Mouse (Mus musculus) G1E (cell line): Measurements from ENCODE around the gene Fxyd3. TPM values are rescaled to one million over a fixed set of nuclear protein-coding genes. Genes with fewer than 3 reads are reported as not detected.
A peak's percentile ranks its signal among the peaks of the same experiment; 100 is the strongest.

ENCODE experiments used
- ATAC-seq: 2 replicates; pipeline ENCODE4 v1.8.0; 2016; ENCODE audit warnings: mild to moderate bottlenecking; ENCODE audit not compliant: insufficient number of reproducible peaks, poor library complexity, low FRiP score, severe bottlenecking; ENCODE audit errors: extremely low read depth
- DNase-seq: peaks from one replicate; pipeline ENCODE4 v3.0.0; 2012; ENCODE audit warnings: low spot score
- H3K27me3 ChIP-seq: 2 replicates; pipeline ENCODE4 v1.6.1; 2012; ENCODE audit warnings: mild to moderate bottlenecking, low read length, inconsistent platforms; ENCODE audit not compliant: insufficient read depth
- H3K36me3 ChIP-seq: replicated peaks from 2 replicates; pipeline ENCODE3; 2012; ENCODE audit warnings: mild to moderate bottlenecking, inconsistent platforms
- H3K4me1 ChIP-seq: 2 replicates; pipeline ENCODE4 v1.6.1; 2012; ENCODE audit warnings: low read depth, low read length, inconsistent platforms, mixed read lengths; ENCODE audit not compliant: insufficient read depth
- H3K4me3 ChIP-seq: 2 replicates; pipeline ENCODE4 v1.5.1; 2012; ENCODE audit warnings: low read depth, mild to moderate bottlenecking, inconsistent platforms, low read length, moderate library complexity, mixed read lengths
- H3K9me3 ChIP-seq: replicated peaks from 2 replicates; pipeline ENCODE4 v1.6.1; 2012; ENCODE audit warnings: inconsistent platforms
- CTCF ChIP-seq: IDR thresholded peaks from 2 replicates; pipeline ENCODE4 v1.5.1; 2012; ENCODE audit warnings: low read depth, low read length, inconsistent platforms, mixed read lengths
- GATA1 ChIP-seq: IDR thresholded peaks from 2 replicates; pipeline ENCODE4 v1.6.1; 2012; ENCODE audit warnings: borderline replicate concordance, low read length, inconsistent platforms, mixed read lengths
- GATA2 ChIP-seq: IDR thresholded peaks from 2 replicates; pipeline ENCODE4 v1.6.1; 2012; ENCODE audit warnings: low read depth, low read length, inconsistent platforms, borderline replicate concordance
- POLR2AphosphoS5 ChIP-seq: IDR thresholded peaks from 2 replicates; pipeline ENCODE4 v1.6.1; 2012; ENCODE audit warnings: low read depth, low read length, inconsistent platforms; ENCODE audit not compliant: insufficient replicate concordance
- TAL1 ChIP-seq: conservative IDR thresholded peaks from 2 replicates; pipeline ENCODE4 v1.6.1; 2012; ENCODE audit warnings: low read depth, low read length, inconsistent platforms, mixed read lengths
- polyA plus RNA-seq: library from polyadenylated mRNA; stranded (reverse); fragments of >175 nt; gene quantifications from 2 replicates; pipeline ENCODE4 v1.2.3, GENCODE M21; 2012
- total RNA-seq, 2 experiments: library from RNA; stranded (forward) in 1 of 2; stranded (reverse) in 1 of 2; fragments of 200-1000 nt in 1 of 2; fragments of >200 nt in 1 of 2; fragmentation: Nextera tagmentation in 1 of 2; gene quantifications; 2 replicates each; pipeline ENCODE4 v1.2.3; 2014 to 2017

Fxyd3 gene
- total and polyA plus RNA-seq, 3 experiments: 0.16 TPM; not detected in 2

DNA sequence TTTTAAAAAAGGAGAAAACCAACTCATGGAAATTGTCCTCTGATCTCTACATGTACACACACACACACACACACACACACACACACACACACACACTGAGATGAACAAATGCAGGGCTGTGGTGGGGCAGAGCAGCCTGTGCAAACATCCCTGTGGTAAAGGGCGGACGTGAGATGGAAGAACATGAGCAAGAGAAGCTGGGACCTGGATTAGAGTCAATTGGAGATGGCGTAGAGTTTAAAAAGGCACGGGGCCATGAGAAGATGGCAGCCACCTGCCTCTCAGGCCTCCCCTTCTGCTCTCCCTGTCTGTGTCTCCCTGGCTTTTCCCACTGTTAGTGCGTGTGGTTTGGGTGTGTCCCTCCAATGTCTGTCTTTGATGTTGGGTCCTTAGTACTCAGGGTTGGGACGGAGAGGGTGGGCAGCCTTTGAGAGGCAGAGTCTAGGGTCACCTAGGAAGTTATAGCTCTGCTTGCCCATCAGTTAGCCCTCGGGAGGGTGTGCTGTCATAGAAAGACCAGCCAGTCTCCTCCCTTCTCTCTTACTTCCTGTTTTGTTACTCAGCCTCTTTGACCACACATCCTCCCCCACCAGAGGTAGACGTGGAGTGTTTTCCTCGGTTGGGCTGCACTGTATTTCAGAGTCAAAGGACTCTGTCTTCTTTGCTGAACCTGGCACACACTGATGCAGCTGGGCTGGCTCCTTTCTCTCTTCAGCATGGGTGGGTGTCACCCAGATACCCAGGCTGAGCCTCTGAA lies 42.9 kb downstream of the Fxyd3 start:
- Histone ChIP-seq H3K9me3 (no peaks in the 10 kb centered on the region), H3K4me3 (no peak overlapping the region), H3K27me3 (no peaks in the 10 kb centered on the region), H3K4me1 (no peaks in the 10 kb centered on the region), H3K36me3 (no peaks in the 10 kb centered on the region)
- ATAC-seq (no peak), DNase-seq (peak; percentile 14)
- TF ChIP-seq GATA2 (no peak), CTCF (no peak), TAL1 (no peak), POLR2AphosphoS5 (no peak)

DNA sequence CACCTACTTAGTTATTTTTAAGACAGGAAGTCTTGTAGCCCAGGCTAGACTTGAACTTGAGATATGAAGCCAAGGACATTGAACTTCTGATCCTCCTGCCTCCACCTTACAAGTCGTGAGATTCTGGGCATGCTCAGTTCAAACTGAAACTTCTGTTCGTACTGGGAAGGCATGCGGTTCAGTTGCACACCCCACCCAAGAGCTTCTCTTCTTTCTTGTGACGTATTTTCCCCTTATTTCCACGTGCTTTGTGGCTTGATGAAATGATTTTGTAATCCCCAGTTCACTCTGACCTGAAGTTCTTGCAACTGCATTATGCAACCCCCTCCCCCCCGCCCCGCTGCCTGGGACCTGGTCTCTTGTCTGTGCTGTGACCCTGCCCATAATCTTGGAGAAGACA lies 44.8 kb downstream of the Fxyd3 start:
- H3K4me1 ChIP-seq: no peaks in the 10 kb centered on the region
- H3K9me3 ChIP-seq: no peaks in the 10 kb centered on the region
- no peaks in the 10 kb centered on the region for H3K27me3 ChIP-seq
- ATAC-seq (no peak), DNase-seq (no peak)
- TF ChIP-seq CTCF: no peak
- no peak for TF ChIP-seq GATA2
- H3K4me3 ChIP-seq: no peak overlapping the region
- no peaks in the 10 kb centered on the region for H3K36me3 ChIP-seq

DNA sequence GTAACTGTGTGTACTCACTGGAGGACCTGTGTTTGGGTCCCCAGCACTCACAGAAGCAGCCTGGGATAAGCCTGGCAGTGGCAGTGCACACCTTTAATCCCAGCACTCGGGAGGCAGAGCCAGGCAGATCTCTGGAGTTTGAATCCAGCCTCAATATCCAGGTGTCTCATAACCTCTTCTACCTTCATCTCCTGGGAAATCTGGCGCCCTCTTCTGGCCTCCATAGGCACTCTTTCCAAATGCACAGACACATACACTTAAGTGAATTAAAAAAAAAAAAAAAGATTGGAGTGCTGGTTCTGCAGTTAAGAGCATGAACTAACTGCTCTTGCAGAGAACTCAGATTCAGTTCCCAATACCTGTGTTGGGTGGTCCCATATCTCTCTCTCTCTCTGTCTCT lies 45.8 kb downstream of the Fxyd3 start:
- TF ChIP-seq TAL1: no peak
- TF ChIP-seq POLR2AphosphoS5: no peak
- TF ChIP-seq GATA1: no peak
- no peak for TF ChIP-seq CTCF
- TF ChIP-seq GATA2: no peak
- H3K4me1 ChIP-seq: no peaks in the 10 kb centered on the region
- DNase-seq: no peak
- H3K9me3 ChIP-seq: no peaks in the 10 kb centered on the region
- no peak overlapping the region for H3K4me3 ChIP-seq
- ATAC-seq: no peak
- H3K36me3 ChIP-seq: no peaks in the 10 kb centered on the region
- no peaks in the 10 kb centered on the region for H3K27me3 ChIP-seq

DNA sequence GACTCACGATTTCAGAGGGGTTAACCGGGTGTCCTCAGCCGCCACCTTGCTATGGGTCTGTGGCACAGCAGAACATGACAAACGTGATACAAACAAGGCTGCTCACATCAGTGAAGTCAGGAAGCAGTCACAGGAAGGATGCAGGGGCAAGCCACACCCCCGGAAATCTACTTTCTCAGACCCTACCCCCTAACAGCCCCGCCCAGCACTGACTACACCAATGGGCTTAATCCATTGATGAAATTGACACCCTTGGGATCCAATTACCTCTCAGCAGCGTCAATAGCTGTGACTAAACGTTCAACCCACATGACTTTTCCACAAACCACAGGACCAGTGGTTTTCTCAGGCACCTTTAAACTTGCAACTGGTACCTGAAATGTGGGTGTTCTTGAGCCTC lies 47.9 kb downstream of the Fxyd3 start:
- TF ChIP-seq TAL1 (no peak), GATA2 (no peak), GATA1 (no peak), CTCF (no peak), POLR2AphosphoS5 (no peak)
- DNase-seq (no peak), ATAC-seq (no peak)
- Histone ChIP-seq H3K4me3 (no peak overlapping the region), H3K4me1 (no peaks in the 10 kb centered on the region), H3K27me3 (no peaks in the 10 kb centered on the region), H3K36me3 (no peaks in the 10 kb centered on the region), H3K9me3 (no peaks in the 10 kb centered on the region)

Other genes with a start within 250 kb of the Fxyd3 start
- not detected in 2 replicates for gene Ffar3, start 220.5 kb downstream of the Fxyd3 start, total RNA-seq (2014; fragmentation: Nextera tagmentation)
- 0.12 TPM in 1 of 2 replicates, not detected in the other for gene Ffar3, start 220.5 kb downstream of the Fxyd3 start, total RNA-seq (2017)
- not detected in 2 replicates for gene Ffar3, start 220.5 kb downstream of the Fxyd3 start, polyA plus RNA-seq
- not detected in 2 replicates for gene Ffar1, start 215.1 kb downstream of the Fxyd3 start, total RNA-seq (2014; fragmentation: Nextera tagmentation)
- 0.06 and 0.11 TPM in 2 replicates for gene Ffar1, start 215.1 kb downstream of the Fxyd3 start, total RNA-seq (2017)
- gene Ffar1, start 215.1 kb downstream of the Fxyd3 start, polyA plus RNA-seq: not detected in 2 replicates
- not detected in 2 replicates for gene Cd22, start 196.4 kb downstream of the Fxyd3 start, total RNA-seq (2014; fragmentation: Nextera tagmentation)
- gene Cd22, start 196.4 kb downstream of the Fxyd3 start, total RNA-seq (2017): 0.22 TPM in 1 of 2 replicates, not detected in the other
- gene Cd22, start 196.4 kb downstream of the Fxyd3 start, polyA plus RNA-seq: not detected in 2 replicates
- not detected in 2 replicates for gene Mag, start 161.8 kb downstream of the Fxyd3 start, total RNA-seq (2014; fragmentation: Nextera tagmentation)
- not detected in 2 replicates for gene Mag, start 161.8 kb downstream of the Fxyd3 start, total RNA-seq (2017)
- not detected in 2 replicates for gene Mag, start 161.8 kb downstream of the Fxyd3 start, polyA plus RNA-seq
- not detected in 2 replicates for gene Hamp2, start 152.0 kb downstream of the Fxyd3 start, total RNA-seq (2014; fragmentation: Nextera tagmentation)
- gene Hamp2, start 152.0 kb downstream of the Fxyd3 start, total RNA-seq (2017): not detected in 2 replicates
- gene Hamp2, start 152.0 kb downstream of the Fxyd3 start, polyA plus RNA-seq: not detected in 2 replicates
- not detected in 2 replicates for gene Hamp, start 132.7 kb downstream of the Fxyd3 start, total RNA-seq (2014; fragmentation: Nextera tagmentation)
- not detected in 2 replicates for gene Hamp, start 132.7 kb downstream of the Fxyd3 start, total RNA-seq (2017)
- not detected in 2 replicates for gene Hamp, start 132.7 kb downstream of the Fxyd3 start, polyA plus RNA-seq
- 132 and 135 TPM in 2 replicates for gene Usf2, start 119.9 kb downstream of the Fxyd3 start, total RNA-seq (2014; fragmentation: Nextera tagmentation)
- 63.8 and 69.9 TPM in 2 replicates for gene Usf2, start 119.9 kb downstream of the Fxyd3 start, total RNA-seq (2017)
- 101 and 113 TPM in 2 replicates for gene Usf2, start 119.9 kb downstream of the Fxyd3 start, polyA plus RNA-seq
- not detected in 2 replicates for gene Lsr, start 103.2 kb downstream of the Fxyd3 start, total RNA-seq (2014; fragmentation: Nextera tagmentation)
- 0.11 TPM in 1 of 2 replicates, not detected in the other for gene Lsr, start 103.2 kb downstream of the Fxyd3 start, total RNA-seq (2017)
- gene Lsr, start 103.2 kb downstream of the Fxyd3 start, polyA plus RNA-seq: not detected in 2 replicates
- not detected in 2 replicates for gene Fam187b, start 102.9 kb downstream of the Fxyd3 start, total RNA-seq (2014; fragmentation: Nextera tagmentation)
- gene Fam187b, start 102.9 kb downstream of the Fxyd3 start, total RNA-seq (2017): 0.12 and 0.27 TPM in 2 replicates
- gene Fam187b, start 102.9 kb downstream of the Fxyd3 start, polyA plus RNA-seq: 0.03 TPM in 1 of 2 replicates, not detected in the other
- 0.75 and 1.7 TPM in 2 replicates for gene Fxyd5, start 34.2 kb downstream of the Fxyd3 start, total RNA-seq (2014; fragmentation: Nextera tagmentation)
- gene Fxyd5, start 34.2 kb downstream of the Fxyd3 start, total RNA-seq (2017): 3.3 and 3.4 TPM in 2 replicates
- gene Fxyd5, start 34.2 kb downstream of the Fxyd3 start, polyA plus RNA-seq: 1.2 and 1.8 TPM in 2 replicates
- gene Fxyd7, start 25.2 kb downstream of the Fxyd3 start, total RNA-seq (2014; fragmentation: Nextera tagmentation): not detected in 2 replicates
- gene Fxyd7, start 25.2 kb downstream of the Fxyd3 start, total RNA-seq (2017): not detected in 2 replicates
- gene Fxyd7, start 25.2 kb downstream of the Fxyd3 start, polyA plus RNA-seq: not detected in 2 replicates
- gene Fxyd1, start 19.5 kb downstream of the Fxyd3 start, total RNA-seq (2014; fragmentation: Nextera tagmentation): not detected in 2 replicates
- 0.35 TPM in 1 of 2 replicates, not detected in the other for gene Fxyd1, start 19.5 kb downstream of the Fxyd3 start, total RNA-seq (2017)
- not detected in 2 replicates for gene Fxyd1, start 19.5 kb downstream of the Fxyd3 start, polyA plus RNA-seq
- not detected in 2 replicates for gene Lgi4, start 17.4 kb downstream of the Fxyd3 start, total RNA-seq (2014; fragmentation: Nextera tagmentation)
- gene Lgi4, start 17.4 kb downstream of the Fxyd3 start, total RNA-seq (2017): 0.05 TPM in 1 of 2 replicates, not detected in the other
- not detected in 2 replicates for gene Lgi4, start 17.4 kb downstream of the Fxyd3 start, polyA plus RNA-seq
- not detected in 2 replicates for gene Hpn, start 38.6 kb upstream of the Fxyd3 start, total RNA-seq (2014; fragmentation: Nextera tagmentation)
- 0.87 TPM in 1 of 2 replicates, not detected in the other for gene Hpn, start 38.6 kb upstream of the Fxyd3 start, total RNA-seq (2017)
- gene Hpn, start 38.6 kb upstream of the Fxyd3 start, polyA plus RNA-seq: not detected in 2 replicates
- gene Scn1b, start 50.3 kb upstream of the Fxyd3 start, total RNA-seq (2014; fragmentation: Nextera tagmentation): not detected in 2 replicates
- not detected in 2 replicates for gene Scn1b, start 50.3 kb upstream of the Fxyd3 start, total RNA-seq (2017)
- not detected in 2 replicates for gene Scn1b, start 50.3 kb upstream of the Fxyd3 start, polyA plus RNA-seq
- gene Gramd1a, start 79.2 kb upstream of the Fxyd3 start, total RNA-seq (2014; fragmentation: Nextera tagmentation): 38.4 and 52.7 TPM in 2 replicates
- 19.2 and 19.4 TPM in 2 replicates for gene Gramd1a, start 79.2 kb upstream of the Fxyd3 start, total RNA-seq (2017)
- gene Gramd1a, start 79.2 kb upstream of the Fxyd3 start, polyA plus RNA-seq: 56.7 and 65.4 TPM in 2 replicates
- gene Scgb2b2, start 213.8 kb upstream of the Fxyd3 start, total RNA-seq (2014; fragmentation: Nextera tagmentation): not detected in 2 replicates
- not detected in 2 replicates for gene Scgb2b2, start 213.8 kb upstream of the Fxyd3 start, total RNA-seq (2017)
- not detected in 2 replicates for gene Scgb2b2, start 213.8 kb upstream of the Fxyd3 start, polyA plus RNA-seq
- not detected in 2 replicates for gene Scgb1b2, start 215.1 kb upstream of the Fxyd3 start, total RNA-seq (2014; fragmentation: Nextera tagmentation)
- not detected in 2 replicates for gene Scgb1b2, start 215.1 kb upstream of the Fxyd3 start, total RNA-seq (2017)
- not detected in 2 replicates for gene Scgb1b2, start 215.1 kb upstream of the Fxyd3 start, polyA plus RNA-seq